Mouse (Mus musculus): ENCODE data around the gene Ephb4. TPM values are rescaled to one million over a fixed set of nuclear protein-coding genes. Genes with fewer than 3 reads are reported as not detected.

The Ephb4 gene
- polyA plus RNA-seq, 1 experiment from 2014 or later, result 86.9 TPM

DNA sequence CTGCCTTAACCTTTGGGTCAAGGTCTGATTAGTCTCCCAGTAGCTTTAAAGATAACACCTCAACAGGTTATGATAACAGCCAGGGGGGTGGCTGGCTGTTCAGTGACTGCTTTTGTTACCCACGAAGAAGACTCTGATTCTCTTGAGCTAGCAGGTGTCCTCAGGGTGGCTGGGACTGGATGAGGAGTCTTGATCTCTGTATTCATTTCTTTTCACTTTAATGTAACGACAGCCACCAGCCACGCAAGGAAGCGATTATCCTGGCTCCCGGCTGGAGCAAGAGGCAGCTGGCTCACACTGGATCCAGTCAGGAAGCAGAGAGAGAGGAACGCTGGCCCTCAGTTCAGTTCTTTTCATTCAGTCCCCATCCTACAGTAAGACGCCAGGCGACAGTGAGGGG lies 12.7 kb upstream of the Ephb4 start:
- H3K9ac ChIP-seq (replicated peaks), result no peak overlapping the region
- 41% methylated on average over 8 of the region's 8 CpGs for WGBS
- no peak overlapping the region for H3K4me3 ChIP-seq (replicated peaks)
- no peaks in the 10 kb centered on the region for H3K36me3 ChIP-seq
- H3K27ac ChIP-seq, result no peak overlapping the region
- no peaks in the 10 kb centered on the region for H3K9me3 ChIP-seq
- ATAC-seq (ENCODE audit: insufficient number of reproducible peaks, insufficient read depth, low FRiP score, low TSS enrichment, low read depth), result no peak
- H3K27me3 ChIP-seq, result no peaks in the 10 kb centered on the region
- no peak overlapping the region for H3K4me2 ChIP-seq
- H3K4me1 ChIP-seq (replicated peaks), result peaks cover 23% of the 10 kb centered on the region

DNA sequence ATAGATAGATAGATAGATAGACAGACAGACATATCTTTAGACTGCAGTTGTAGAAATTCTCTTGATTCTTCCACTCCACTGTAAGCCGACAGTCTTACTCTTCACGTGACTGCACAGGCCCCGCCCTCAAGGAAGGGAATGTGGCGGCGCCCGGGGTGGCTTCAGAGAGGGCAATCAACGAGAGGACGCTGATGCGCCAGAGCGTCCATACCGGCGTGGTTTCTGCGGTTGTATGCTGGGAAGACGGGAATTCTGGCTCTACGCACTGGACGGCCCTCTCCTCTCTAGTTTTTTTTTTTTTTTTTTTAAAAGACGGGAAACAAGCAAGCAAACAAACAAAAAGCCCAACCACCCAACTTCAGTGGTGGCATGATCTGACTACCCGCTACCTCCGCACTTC lies 11.7 kb upstream of the Ephb4 start:
- H3K27ac ChIP-seq, result peak overlapping the region; percentile 69
- peak overlapping the region; percentile 66 for H3K4me2 ChIP-seq
- H3K9ac ChIP-seq (replicated peaks), result peak overlapping the region; percentile 62
- no peaks in the 10 kb centered on the region for H3K36me3 ChIP-seq
- H3K4me1 ChIP-seq (replicated peaks), result peaks cover 13% of the 10 kb centered on the region
- no peaks in the 10 kb centered on the region for H3K9me3 ChIP-seq
- H3K27me3 ChIP-seq, result no peaks in the 10 kb centered on the region
- H3K4me3 ChIP-seq (replicated peaks), result peak overlapping the region; percentile 41
- under 1% methylated on average over 19 of the region's 19 CpGs for WGBS
- ATAC-seq (ENCODE audit: insufficient number of reproducible peaks, insufficient read depth, low FRiP score, low TSS enrichment, low read depth), result peak; percentile 77

DNA sequence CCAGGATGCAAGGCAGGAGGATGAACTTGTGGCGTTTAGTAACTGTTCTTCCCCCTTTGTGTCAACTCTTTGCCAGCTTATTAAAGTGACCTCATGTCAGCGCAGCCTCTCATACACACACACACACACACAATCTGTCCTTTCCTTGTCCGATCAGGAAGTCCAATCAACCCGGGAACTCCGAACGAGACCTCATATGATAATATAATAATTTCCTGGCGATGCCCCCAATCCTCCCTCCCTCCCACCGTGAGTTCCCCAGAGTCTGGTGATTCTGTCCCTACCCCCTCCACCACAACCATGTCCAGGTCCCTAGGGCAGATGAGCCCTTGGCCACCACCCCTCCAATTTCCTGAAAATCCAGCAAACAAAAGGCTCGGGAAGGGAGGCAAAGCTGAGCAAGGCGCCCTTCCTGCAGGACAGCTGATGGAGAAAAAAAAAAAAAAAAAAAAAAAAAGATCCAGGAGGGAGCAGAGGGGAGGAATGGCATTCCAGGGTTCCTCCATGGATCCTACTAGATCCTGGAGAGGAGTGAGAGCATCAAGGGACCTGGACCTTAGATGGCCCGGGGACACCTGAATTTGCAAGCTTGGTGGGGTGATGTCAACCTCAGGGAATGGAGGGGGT lies 11.1 kb upstream of the Ephb4 start:
- H3K36me3 ChIP-seq, result no peaks in the 10 kb centered on the region
- no peaks in the 10 kb centered on the region for H3K27me3 ChIP-seq
- peak overlapping the region; percentile 72 for H3K27ac ChIP-seq
- ATAC-seq (ENCODE audit: insufficient number of reproducible peaks, insufficient read depth, low FRiP score, low TSS enrichment, low read depth), result no peak
- H3K4me3 ChIP-seq (replicated peaks), result peak overlapping the region; percentile 41
- WGBS, result 2% methylated on average over 11 of the region's 11 CpGs
- H3K9me3 ChIP-seq, result no peaks in the 10 kb centered on the region
- peaks cover 13% of the 10 kb centered on the region for H3K4me1 ChIP-seq (replicated peaks)
- peak overlapping the region; percentile 62 for H3K9ac ChIP-seq (replicated peaks)
- peak overlapping the region; percentile 66 for H3K4me2 ChIP-seq

DNA sequence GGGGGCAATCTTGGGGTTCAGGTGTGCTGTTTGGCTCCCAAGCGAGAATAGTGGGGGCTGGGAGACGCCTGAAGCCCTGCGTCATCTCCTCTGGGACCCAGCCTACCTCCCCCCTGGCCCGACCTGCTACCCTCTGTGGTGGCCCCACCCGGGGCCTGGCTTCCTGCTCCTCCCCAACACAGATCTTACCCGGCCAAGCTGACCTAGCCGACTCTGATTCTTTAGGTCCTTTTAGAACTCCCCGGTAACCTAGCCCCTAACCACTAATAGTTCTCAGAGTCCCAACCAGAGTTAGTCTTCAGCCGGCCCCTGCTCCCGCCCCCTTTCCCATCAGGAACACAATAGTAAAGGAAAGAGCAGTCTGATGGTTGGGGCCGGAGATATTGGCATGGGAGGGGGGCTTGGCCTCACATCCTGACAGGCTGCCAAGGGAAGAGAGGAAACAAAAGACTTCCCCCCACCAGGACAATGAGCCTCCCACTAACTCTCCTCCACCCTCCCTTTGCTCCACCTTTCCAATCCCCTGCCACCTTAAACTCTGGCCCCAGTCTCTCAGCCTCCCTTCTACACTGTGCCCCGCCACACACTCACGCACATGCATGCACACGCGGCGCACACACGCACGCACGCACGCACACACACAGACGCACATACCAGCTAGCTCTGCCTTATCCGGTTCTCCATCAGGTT lies 10.5 kb upstream of the Ephb4 start:
- H3K27me3 ChIP-seq, result no peaks in the 10 kb centered on the region
- WGBS, result 14% methylated on average over 22 of the region's 22 CpGs
- peak overlapping the region; percentile 62 for H3K9ac ChIP-seq (replicated peaks)
- no peaks in the 10 kb centered on the region for H3K9me3 ChIP-seq
- no peaks in the 10 kb centered on the region for H3K36me3 ChIP-seq
- H3K4me2 ChIP-seq, result peak overlapping the region; percentile 66
- ATAC-seq (ENCODE audit: insufficient number of reproducible peaks, insufficient read depth, low FRiP score, low TSS enrichment, low read depth), result no peak
- H3K27ac ChIP-seq, result peak overlapping the region; percentile 72; the same call in 1 of the 2 replicates
- peak overlapping the region; percentile 41 for H3K4me3 ChIP-seq (replicated peaks)
- H3K4me1 ChIP-seq (replicated peaks), result peaks cover 13% of the 10 kb centered on the region

DNA sequence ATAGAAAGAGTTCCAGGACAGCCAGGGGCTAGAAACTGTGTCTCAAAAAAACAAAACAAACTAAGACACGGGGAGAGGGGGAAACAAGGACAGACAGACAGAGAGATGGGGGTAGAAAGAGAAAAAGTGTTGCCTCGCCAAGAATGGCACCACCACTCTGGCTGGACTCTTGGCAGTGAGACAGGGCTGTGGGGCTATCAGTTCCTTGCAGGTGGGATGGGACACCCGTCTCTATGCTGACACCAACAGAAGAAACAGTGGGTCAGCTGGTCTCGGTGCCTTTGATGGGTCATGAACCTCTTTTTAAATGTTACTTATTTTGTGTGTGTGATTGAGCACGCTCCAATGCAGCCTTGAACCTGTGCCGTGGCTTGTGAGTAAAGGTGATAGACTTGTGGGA lies 9.7 kb upstream of the Ephb4 start:
- Histone ChIP-seq H3K4me1 (replicated peaks) (peaks cover 19% of the 10 kb centered on the region), H3K9me3 (no peaks in the 10 kb centered on the region), H3K27me3 (no peaks in the 10 kb centered on the region), H3K4me3 (replicated peaks) (no peak overlapping the region), H3K36me3 (no peaks in the 10 kb centered on the region), H3K27ac (0 out of 2 replicates have a peak overlapping the region, but pooled peaks have one; percentile 72), H3K4me2 (no peak overlapping the region), H3K9ac (replicated peaks) (no peak overlapping the region)
- no peak for ATAC-seq (ENCODE audit: insufficient number of reproducible peaks, insufficient read depth, low FRiP score, low TSS enrichment, low read depth)
- 81% methylated on average over 6 of the region's 6 CpGs for whole genome bisulfite sequencing

DNA sequence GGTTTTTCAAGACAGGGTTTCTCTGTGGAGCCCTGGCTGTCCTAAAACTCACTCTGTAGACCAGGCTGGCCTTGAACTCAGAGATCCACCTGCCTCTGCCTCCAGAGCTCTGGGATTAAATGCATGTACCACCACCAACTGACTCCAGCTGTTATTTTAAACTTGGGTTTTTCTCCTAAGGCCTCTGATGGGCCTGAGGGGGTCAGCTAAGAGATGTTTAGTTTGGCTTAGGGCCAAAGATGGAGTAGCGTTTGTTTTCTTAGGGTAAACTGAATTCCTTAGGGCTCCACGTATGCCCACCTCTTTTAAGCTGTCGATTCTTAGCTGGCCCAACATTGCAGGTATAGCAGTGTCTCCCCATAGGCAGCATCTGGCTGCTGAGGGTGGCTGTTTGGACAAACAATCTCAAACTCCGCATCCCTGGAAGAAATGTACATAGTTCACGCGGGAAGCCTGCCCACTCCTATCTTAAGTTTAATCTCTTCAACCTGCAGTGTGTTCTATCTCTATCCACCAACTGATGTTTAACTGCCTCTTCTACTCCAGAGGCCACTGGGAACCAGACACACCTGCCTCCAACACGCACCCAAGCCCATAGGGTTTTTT lies 7.4 kb upstream of the Ephb4 start:
- Histone ChIP-seq H3K9me3 (no peaks in the 10 kb centered on the region), H3K4me3 (replicated peaks) (no peak overlapping the region), H3K36me3 (no peaks in the 10 kb centered on the region), H3K9ac (replicated peaks) (no peak overlapping the region), H3K4me2 (no peak overlapping the region), H3K27me3 (no peaks in the 10 kb centered on the region), H3K27ac (no peak overlapping the region), H3K4me1 (replicated peaks) (peaks cover 37% of the 10 kb centered on the region)
- ATAC-seq (ENCODE audit: insufficient number of reproducible peaks, insufficient read depth, low FRiP score, low TSS enrichment, low read depth), result no peak
- 78% methylated on average over 7 of the region's 7 CpGs for WGBS

DNA sequence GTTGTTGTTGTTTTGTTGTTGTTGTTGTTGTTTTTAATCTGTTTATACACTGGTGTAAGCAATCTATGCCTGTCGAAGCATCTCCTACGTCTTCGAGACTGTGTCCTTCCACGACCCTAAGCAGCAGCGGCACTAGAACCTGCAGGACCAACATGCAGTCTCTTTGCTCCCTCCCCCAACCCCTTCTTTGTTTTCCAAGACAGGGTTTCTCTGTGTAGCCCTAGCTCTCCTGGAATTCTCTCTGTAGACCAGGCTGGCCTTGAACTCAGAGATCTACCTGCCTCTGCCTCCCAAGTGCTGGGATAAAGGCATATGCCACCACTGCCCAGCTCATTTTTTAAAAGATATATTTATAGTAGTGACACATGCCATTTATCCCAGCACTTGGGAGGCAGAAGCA lies 6.5 kb upstream of the Ephb4 start:
- Histone ChIP-seq H3K27me3 (no peaks in the 10 kb centered on the region), H3K9me3 (no peaks in the 10 kb centered on the region), H3K4me3 (replicated peaks) (no peak overlapping the region), H3K9ac (replicated peaks) (no peak overlapping the region), H3K4me1 (replicated peaks) (peaks cover 46% of the 10 kb centered on the region), H3K4me2 (no peak overlapping the region), H3K36me3 (no peaks in the 10 kb centered on the region), H3K27ac (no peak overlapping the region)
- 96% methylated on average over 5 of the region's 5 CpGs for WGBS
- no peak for ATAC-seq (ENCODE audit: insufficient number of reproducible peaks, insufficient read depth, low FRiP score, low TSS enrichment, low read depth)

DNA sequence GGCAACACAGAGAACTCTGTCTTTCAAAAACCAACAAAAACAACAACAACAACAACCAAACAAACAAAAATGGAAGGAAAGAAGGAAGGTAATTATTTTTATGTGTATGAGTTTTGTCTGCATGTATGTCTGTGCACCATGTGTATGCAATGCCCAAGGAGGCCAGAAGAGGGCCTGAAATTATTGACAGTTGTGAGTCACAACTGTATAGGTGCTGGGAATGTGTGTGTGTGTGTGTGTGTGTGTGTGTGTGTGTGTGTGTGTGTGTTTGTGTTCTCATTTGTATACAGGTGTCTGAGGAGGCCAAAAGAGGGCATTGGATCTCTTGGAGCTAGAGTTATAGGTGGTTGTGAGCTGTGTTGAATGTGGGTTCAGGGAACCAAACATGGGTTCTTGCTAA lies 6.0 kb upstream of the Ephb4 start:
- Histone ChIP-seq H3K9ac (replicated peaks) (no peak overlapping the region), H3K4me2 (no peak overlapping the region), H3K4me1 (replicated peaks) (peaks cover 48% of the 10 kb centered on the region), H3K9me3 (no peaks in the 10 kb centered on the region), H3K36me3 (no peaks in the 10 kb centered on the region), H3K4me3 (replicated peaks) (no peak overlapping the region), H3K27ac (no peak overlapping the region), H3K27me3 (no peaks in the 10 kb centered on the region; the same call in 1 of the 2 replicates)
- no peak for ATAC-seq (ENCODE audit: insufficient number of reproducible peaks, insufficient read depth, low FRiP score, low TSS enrichment, low read depth)

DNA sequence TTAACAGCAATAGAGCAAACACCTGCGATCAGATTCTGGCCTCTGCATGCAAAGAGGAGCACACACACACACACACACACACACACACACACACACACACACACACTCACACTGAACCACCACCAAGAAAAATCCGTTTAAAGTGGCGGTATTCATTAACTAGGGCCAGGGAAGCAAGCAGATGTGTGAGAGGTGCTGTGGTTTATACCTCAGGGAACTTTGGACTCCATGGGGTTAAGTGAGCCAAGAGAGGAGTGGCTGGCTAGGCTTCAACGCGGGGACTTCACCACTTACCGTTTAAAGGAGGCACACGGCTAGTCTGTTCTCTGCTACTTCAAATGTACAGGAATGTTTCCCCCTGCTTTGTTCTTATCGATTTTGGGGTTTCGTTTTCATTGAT lies 4.1 kb upstream of the Ephb4 start:
- 17% methylated on average over 9 of the region's 9 CpGs for WGBS
- H3K4me1 ChIP-seq (replicated peaks), result peaks cover 42% of the 10 kb centered on the region
- no peaks in the 10 kb centered on the region for H3K36me3 ChIP-seq
- 0 out of 2 replicates have a peak overlapping the region, but pooled peaks have one; percentile 41 for H3K27ac ChIP-seq
- H3K4me3 ChIP-seq (replicated peaks), result no peak overlapping the region
- no peaks in the 10 kb centered on the region; the same call in 1 of the 2 replicates for H3K27me3 ChIP-seq
- no peak for ATAC-seq (ENCODE audit: insufficient number of reproducible peaks, insufficient read depth, low FRiP score, low TSS enrichment, low read depth)
- no peak overlapping the region for H3K9ac ChIP-seq (replicated peaks)
- H3K9me3 ChIP-seq, result no peaks in the 10 kb centered on the region
- peak overlapping the region; percentile 30 for H3K4me2 ChIP-seq

DNA sequence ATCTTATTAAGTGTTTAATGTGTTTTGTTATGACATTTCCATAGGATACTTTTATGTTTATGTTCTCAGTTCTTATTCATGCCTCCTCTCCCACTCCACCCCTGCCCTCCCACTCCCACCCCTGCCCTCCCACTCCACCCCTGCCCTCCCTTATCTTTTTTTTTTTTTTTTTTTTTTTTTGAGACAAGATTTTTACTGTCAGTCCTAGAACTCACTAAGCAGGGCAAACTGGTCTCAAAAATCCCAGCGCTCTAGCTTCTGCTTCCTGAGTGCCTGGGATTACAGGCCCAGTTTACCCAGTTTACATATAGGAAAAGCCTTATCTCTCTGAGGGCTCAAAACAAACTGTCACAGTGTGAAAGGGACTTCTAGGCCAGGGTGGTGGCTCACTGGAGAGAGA lies 3.5 kb upstream of the Ephb4 start:
- no peaks in the 10 kb centered on the region for H3K36me3 ChIP-seq
- ATAC-seq (ENCODE audit: insufficient number of reproducible peaks, insufficient read depth, low FRiP score, low TSS enrichment, low read depth), result no peak
- no peaks in the 10 kb centered on the region for H3K9me3 ChIP-seq
- H3K27ac ChIP-seq, result no peak overlapping the region
- WGBS, result 72% methylated on average over 1 of the region's 1 CpGs
- peaks cover 42% of the 10 kb centered on the region for H3K4me1 ChIP-seq (replicated peaks)
- no peak overlapping the region for H3K4me2 ChIP-seq
- no peaks in the 10 kb centered on the region; the same call in 1 of the 2 replicates for H3K27me3 ChIP-seq
- H3K4me3 ChIP-seq (replicated peaks), result no peak overlapping the region
- H3K9ac ChIP-seq (replicated peaks), result no peak overlapping the region

DNA sequence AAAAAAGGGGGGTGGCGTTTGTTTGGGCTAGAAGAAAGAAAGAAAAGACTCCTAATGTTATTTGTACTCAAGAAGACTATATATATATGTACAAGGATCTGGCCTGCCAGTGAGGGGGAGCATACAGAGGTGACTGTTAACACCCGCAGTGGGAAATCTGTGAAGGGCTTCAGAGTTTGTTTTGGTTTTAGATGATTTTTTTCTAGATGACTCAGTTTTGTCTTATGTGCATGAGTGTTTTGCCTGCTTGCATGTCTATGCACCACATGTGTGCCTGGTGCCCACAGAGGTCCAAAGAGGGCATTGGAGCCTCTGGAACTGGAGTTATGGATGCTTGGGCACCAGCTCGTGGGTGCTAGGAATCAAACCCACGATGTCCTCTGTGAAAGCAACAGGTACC lies 2.9 kb upstream of the Ephb4 start:
- no peaks in the 10 kb centered on the region for H3K9me3 ChIP-seq
- H3K9ac ChIP-seq (replicated peaks), result no peak overlapping the region
- ATAC-seq (ENCODE audit: insufficient number of reproducible peaks, insufficient read depth, low FRiP score, low TSS enrichment, low read depth), result no peak
- H3K36me3 ChIP-seq, result no peaks in the 10 kb centered on the region
- no peak overlapping the region for H3K27ac ChIP-seq
- no peak overlapping the region for H3K4me3 ChIP-seq (replicated peaks)
- no peaks in the 10 kb centered on the region; the same call in 1 of the 2 replicates for H3K27me3 ChIP-seq
- WGBS, result 87% methylated on average over 4 of the region's 4 CpGs
- no peak overlapping the region for H3K4me2 ChIP-seq
- peaks cover 45% of the 10 kb centered on the region for H3K4me1 ChIP-seq (replicated peaks)
